Mouse (Mus musculus) liver, embryonic 16.5 days (tissue): ENCODE results near the gene Itgb1bp1. TPM values are rescaled to one million over a fixed set of nuclear protein-coding genes. Genes with fewer than 3 reads are reported as not detected.

Source experiments
- ATAC-seq: fragments of 200-750 bp; cut with Nextera tagmentation; 2 replicates; pipeline ENCODE4 v1.8.0; 2017; ENCODE audit warnings: low read depth, mild to moderate bottlenecking, moderate number of reproducible peaks, moderate library complexity
- H3K27ac ChIP-seq: fragments of 300-500 bp; sonication (generic); 2 replicates; pipeline ENCODE4 v1.5.1; 2014; ENCODE audit warnings: mild to moderate bottlenecking, low read length
- H3K27me3 ChIP-seq: fragments of 300-500 bp; sonication (generic); 2 replicates; pipeline ENCODE4 v1.6.1; 2014; ENCODE audit warnings: low read depth, low read length, mixed read lengths; ENCODE audit not compliant: control insufficient read depth, insufficient read depth
- H3K36me3 ChIP-seq: fragments of 300-500 bp; sonication (generic); 2 replicates; pipeline ENCODE4 v1.6.1; 2014; ENCODE audit warnings: mild to moderate bottlenecking; ENCODE audit not compliant: control insufficient read depth, insufficient read depth
- H3K4me1 ChIP-seq: fragments of 300-500 bp; sonication (generic); 2 replicates; pipeline ENCODE4 v1.6.1; 2014; ENCODE audit warnings: low read depth, low read length, mixed read lengths; ENCODE audit not compliant: control insufficient read depth
- H3K4me2 ChIP-seq: fragments of 300-500 bp; sonication (generic); 2 replicates; pipeline ENCODE4 v1.6.1; 2014; ENCODE audit warnings: low read depth, low read length, mixed read lengths
- H3K4me3 ChIP-seq: fragments of 300-500 bp; sonication (generic); 2 replicates; pipeline ENCODE4 v1.5.1; 2014; ENCODE audit warnings: low read depth, mild to moderate bottlenecking, low read length
- H3K9ac ChIP-seq: fragments of 300-500 bp; sonication (generic); 2 replicates; pipeline ENCODE4 v1.6.1; 2014; ENCODE audit warnings: low read depth, low read length
- H3K9me3 ChIP-seq: fragments of 300-500 bp; sonication (generic); replicated peaks from 2 replicates; pipeline ENCODE4 v1.6.1; 2016; ENCODE audit warnings: low read length; ENCODE audit not compliant: control insufficient read depth
- WGBS: fragments of 180-500 bp; shearing (Covaris S2); extraction: QIAGEN DNeasy Blood & Tissue Kit; methylation state at CpG from one replicate; pipeline ENCODE4 v1.1.7; 2014; ENCODE audit not compliant: insufficient replicate concordance; 5-methylcytosine and 5-hydroxymethylcytosine counted together
- polyA plus RNA-seq: library from polyadenylated mRNA; unstranded; fragments of >200 nt; fragmentation: Nextera tagmentation; extraction: Ambion mirVana; gene quantifications from 2 replicates; pipeline ENCODE4 v1.2.1, GENCODE M21; 2015

The Itgb1bp1 gene
- polyA plus RNA-seq, 1 experiment from 2014 or later, result 19.3 TPM

DNA sequence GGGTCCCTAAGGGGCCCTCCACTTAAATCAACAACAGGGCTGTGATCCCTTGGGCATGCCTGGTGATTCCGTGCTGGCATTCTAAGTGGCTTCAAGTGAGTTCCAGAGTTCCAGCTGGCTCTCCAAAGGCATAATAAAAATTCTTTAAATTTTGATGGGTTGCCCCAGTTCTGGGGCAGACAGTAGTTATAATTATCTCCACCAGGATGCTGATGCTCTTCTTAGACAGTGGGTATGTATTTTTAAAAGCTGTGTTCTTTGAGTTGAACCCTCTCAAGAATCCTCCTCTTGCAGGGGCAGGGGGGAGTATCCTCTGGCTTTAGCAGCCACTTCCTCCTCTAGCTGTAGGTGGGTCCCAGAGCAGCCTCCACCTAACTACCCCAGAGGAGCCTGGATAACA lies 65.5 kb downstream of the Itgb1bp1 start:
- ATAC-seq, result no peak
- Histone ChIP-seq H3K4me1 (no peaks in the 10 kb centered on the region; the same call in 1 of the 2 replicates), H3K27me3 (no peaks in the 10 kb centered on the region), H3K4me3 (no peak overlapping the region), H3K9ac (no peak overlapping the region), H3K4me2 (no peak overlapping the region), H3K27ac (no peak overlapping the region), H3K9me3 (no peaks in the 10 kb centered on the region), H3K36me3 (no peaks in the 10 kb centered on the region)
- 76% methylated on average over 1 of the region's 1 CpGs for WGBS

GRCm38 (mm10) chr12:21217776-21218444 lies 68.2 kb downstream of the Itgb1bp1 start:
- Histone ChIP-seq H3K27ac (no peak overlapping the region), H3K4me2 (no peak overlapping the region)

DNA sequence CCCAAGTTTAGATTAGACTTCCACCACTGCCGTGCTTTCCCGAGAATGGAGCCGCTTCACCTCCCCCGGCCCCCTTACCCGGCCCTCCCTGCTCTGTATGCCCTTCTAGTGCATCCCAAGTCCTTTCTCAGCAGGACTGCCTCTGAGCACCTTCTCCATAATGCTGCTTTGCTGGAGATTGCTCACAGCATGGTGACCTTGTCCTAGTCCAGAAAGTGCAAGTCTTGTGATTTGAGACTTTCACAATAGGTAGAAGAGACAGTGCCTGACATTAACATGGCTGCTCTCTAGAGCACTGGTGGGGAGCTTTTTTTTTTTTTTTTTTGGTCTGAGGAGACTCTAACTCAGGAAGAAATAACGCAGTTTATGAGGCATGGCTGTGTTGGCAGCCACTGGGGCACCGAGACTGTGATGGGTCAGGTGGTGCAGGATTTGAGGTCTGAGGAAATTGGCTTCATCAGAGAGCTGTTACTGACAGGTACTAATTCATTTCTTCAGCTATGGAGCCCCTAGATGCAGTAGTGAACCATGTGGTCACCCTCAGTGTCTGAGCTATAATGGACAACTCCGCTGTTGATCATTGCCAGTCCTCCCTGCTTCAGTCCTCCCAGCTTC lies 71.4 kb downstream of the Itgb1bp1 start:
- Histone ChIP-seq H3K9me3 (no peaks in the 10 kb centered on the region), H3K36me3 (no peaks in the 10 kb centered on the region), H3K27me3 (no peaks in the 10 kb centered on the region), H3K4me1 (no peaks in the 10 kb centered on the region; the same call in 1 of the 2 replicates), H3K4me2 (no peak overlapping the region), H3K4me3 (no peak overlapping the region), H3K9ac (no peak overlapping the region), H3K27ac (no peak overlapping the region)
- 76% methylated on average over 8 of the region's 8 CpGs for WGBS
- no peak for ATAC-seq

More at GRCm38 (mm10) chr12:21217776-21218444, 68.2 kb downstream of the Itgb1bp1 start:
- no peak overlapping the region for H3K9ac ChIP-seq
- no peaks in the 10 kb centered on the region for H3K9me3 ChIP-seq
- H3K4me3 ChIP-seq, result no peak overlapping the region
- no peaks in the 10 kb centered on the region for H3K4me1 ChIP-seq
- H3K27me3 ChIP-seq, result no peaks in the 10 kb centered on the region
- 20% methylated on average over 11 of the region's 11 CpGs for WGBS
- no peak for ATAC-seq
- H3K36me3 ChIP-seq, result no peaks in the 10 kb centered on the region

DNA sequence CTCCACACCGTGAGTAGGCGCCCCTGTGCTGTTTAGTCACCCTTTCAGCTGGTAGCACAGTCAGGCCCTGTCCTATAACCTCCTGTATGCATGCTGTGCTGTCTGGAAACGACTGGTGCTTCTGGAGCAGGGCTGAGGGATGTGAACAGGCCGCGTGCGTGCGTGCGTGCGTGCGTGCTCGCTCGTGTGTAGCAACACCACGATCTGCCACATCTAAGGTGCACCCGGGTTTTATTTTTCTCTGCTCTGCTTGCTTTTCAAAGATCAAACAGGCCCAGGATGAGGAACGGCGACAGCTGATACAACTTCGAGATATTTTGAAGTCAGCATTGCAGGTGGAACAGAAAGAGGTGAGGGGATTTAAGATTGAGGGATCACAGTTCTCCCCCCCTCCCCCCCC lies 73.2 kb downstream of the Itgb1bp1 start:
- no peak for ATAC-seq
- Histone ChIP-seq H3K9ac (no peak overlapping the region), H3K4me2 (no peak overlapping the region), H3K9me3 (no peaks in the 10 kb centered on the region), H3K27me3 (no peaks in the 10 kb centered on the region), H3K4me1 (no peaks in the 10 kb centered on the region; the same call in 1 of the 2 replicates), H3K27ac (no peak overlapping the region), H3K36me3 (no peaks in the 10 kb centered on the region), H3K4me3 (no peak overlapping the region)
- WGBS, result 82% methylated on average over 17 of the region's 17 CpGs

- Histone ChIP-seq H3K4me2 (no peak overlapping the region), H3K27ac (no peak overlapping the region), H3K4me1 (peaks cover 13% of the 10 kb centered on the region), H3K4me3 (no peak overlapping the region), H3K27me3 (no peaks in the 10 kb centered on the region), H3K9ac (no peak overlapping the region), H3K36me3 (no peaks in the 10 kb centered on the region), H3K9me3 (no peaks in the 10 kb centered on the region)
- 66% methylated on average over 10 of the region's 10 CpGs for WGBS
- ATAC-seq, result 0 out of 2 replicates have a peak, but pooled peaks have one; percentile 11
These were observed 76.8 kb downstream of the Itgb1bp1 start for GRCm38 (mm10) chr12:21209273-21209672.

- WGBS, result 38% methylated on average over 11 of the region's 11 CpGs
- Histone ChIP-seq H3K4me3 (no peak overlapping the region), H3K27ac (no peak overlapping the region), H3K9ac (no peak overlapping the region), H3K9me3 (no peaks in the 10 kb centered on the region), H3K27me3 (no peaks in the 10 kb centered on the region), H3K4me1 (peaks cover 13% of the 10 kb centered on the region), H3K4me2 (no peak overlapping the region), H3K36me3 (no peaks in the 10 kb centered on the region)
- ATAC-seq, result no peak
These were observed 77.8 kb downstream of the Itgb1bp1 start for GRCm38 (mm10) chr12:21208172-21208795.

- Histone ChIP-seq H3K4me2 (no peak overlapping the region), H3K27ac (no peak overlapping the region), H3K27me3 (no peaks in the 10 kb centered on the region), H3K9ac (no peak overlapping the region), H3K36me3 (no peaks in the 10 kb centered on the region), H3K9me3 (no peaks in the 10 kb centered on the region), H3K4me3 (no peak overlapping the region), H3K4me1 (peaks cover 13% of the 10 kb centered on the region)
- 69% methylated on average over 5 of the region's 5 CpGs for WGBS
- ATAC-seq, result no peak
These were observed 78.7 kb downstream of the Itgb1bp1 start for GRCm38 (mm10) chr12:21207422-21207821.

- no peaks in the 10 kb centered on the region for H3K27me3 ChIP-seq
- no peak overlapping the region for H3K27ac ChIP-seq
- no peak overlapping the region for H3K4me2 ChIP-seq
- no peaks in the 10 kb centered on the region for H3K9me3 ChIP-seq
- no peaks in the 10 kb centered on the region for H3K36me3 ChIP-seq
- H3K9ac ChIP-seq, result no peak overlapping the region
- 37% methylated on average over 4 of the region's 4 CpGs for WGBS
- no peak for ATAC-seq
- H3K4me3 ChIP-seq, result no peak overlapping the region
- peaks cover 15% of the 10 kb centered on the region for H3K4me1 ChIP-seq
These were observed 80.3 kb downstream of the Itgb1bp1 start for GRCm38 (mm10) chr12:21205799-21206198.
